Mouse (Mus musculus) hindbrain, embryonic 16.5 days (tissue): ENCODE results near the gene Gtdc1. TPM values are rescaled to one million over a fixed set of nuclear protein-coding genes. Genes with fewer than 3 reads are reported as not detected.
A peak's percentile ranks its signal among the peaks of the same experiment; 100 is the strongest.

Source experiments
- ATAC-seq: fragments of 200-750 bp; cut with Nextera tagmentation; 2 replicates; pipeline ENCODE4 v1.8.0; 2017; ENCODE audit warnings: moderate TSS enrichment, moderate library complexity
- H3K27ac ChIP-seq: fragments of 300-500 bp; sonication (generic); 2 replicates; pipeline ENCODE4 v1.5.1; 2014; ENCODE audit warnings: low read depth, mild to moderate bottlenecking, control low read depth, low read length, moderate library complexity
- H3K27me3 ChIP-seq: fragments of 300-500 bp; sonication (generic); replicated peaks from 2 replicates; pipeline ENCODE4 v1.6.1; 2014; ENCODE audit warnings: low read length; ENCODE audit not compliant: control insufficient read depth, insufficient read depth
- H3K36me3 ChIP-seq: fragments of 300-500 bp; sonication (generic); 2 replicates; pipeline ENCODE4 v1.6.1; 2014; ENCODE audit warnings: mild to moderate bottlenecking, low read length, moderate library complexity, mixed read lengths; ENCODE audit not compliant: control insufficient read depth, insufficient read depth
- H3K4me1 ChIP-seq: fragments of 300-500 bp; sonication (generic); 2 replicates; pipeline ENCODE4 v1.6.1; 2014; ENCODE audit warnings: low read depth, low read length; ENCODE audit not compliant: control insufficient read depth, insufficient read depth
- H3K4me2 ChIP-seq: fragments of 300-500 bp; sonication (generic); 2 replicates; pipeline ENCODE4 v1.6.1; 2014; ENCODE audit warnings: mild to moderate bottlenecking, low read length, control low read depth, moderate library complexity
- H3K4me3 ChIP-seq: fragments of 300-500 bp; sonication (generic); 2 replicates; pipeline ENCODE4 v1.5.1; 2014; ENCODE audit warnings: mild to moderate bottlenecking, low read length, control low read depth, moderate library complexity
- H3K9ac ChIP-seq: fragments of 300-500 bp; sonication (generic); 2 replicates; pipeline ENCODE4 v1.6.1; 2014; ENCODE audit warnings: low read depth, mild to moderate bottlenecking, control low read depth, low read length, moderate library complexity
- H3K9me3 ChIP-seq: fragments of 300-500 bp; sonication (generic); 2 replicates; pipeline ENCODE4 v1.6.1; 2014; ENCODE audit warnings: mild to moderate bottlenecking, low read length, moderate library complexity; ENCODE audit not compliant: control insufficient read depth
- WGBS: fragments of 180-500 bp; shearing (Covaris S2); extraction: QIAGEN DNeasy Blood & Tissue Kit; methylation state at CpG from one replicate; pipeline ENCODE4 v1.1.7; 2014; 5-methylcytosine and 5-hydroxymethylcytosine counted together
- polyA plus RNA-seq: library from polyadenylated mRNA; unstranded; fragments of >200 nt; fragmentation: Nextera tagmentation; extraction: Ambion mirVana; gene quantifications from 2 replicates; pipeline ENCODE4 v1.2.1, GENCODE M21; 2015

The Gtdc1 gene
- polyA plus RNA-seq, 1 experiment from 2014 or later, result 21.6 TPM

GRCm38 (mm10) chr2:44659011-44659410 is 268.4 kb downstream of the Gtdc1 start:
- H3K27me3 ChIP-seq, result no peaks in the 10 kb centered on the region
- no peak overlapping the region for H3K9ac ChIP-seq
- H3K4me1 ChIP-seq, result no peaks in the 10 kb centered on the region
- H3K9me3 ChIP-seq, result no peaks in the 10 kb centered on the region
- H3K4me2 ChIP-seq, result no peak overlapping the region
- no peak overlapping the region for H3K4me3 ChIP-seq
- ATAC-seq, result no peak
- no peaks in the 10 kb centered on the region for H3K36me3 ChIP-seq
- H3K27ac ChIP-seq, result no peak overlapping the region

GRCm38 (mm10) chr2:44648537-44648936 is 278.9 kb downstream of the Gtdc1 start:
- 86% methylated on average over 3 of the region's 3 CpGs for WGBS

GRCm38 (mm10) chr2:44646398-44646797 is 281.1 kb downstream of the Gtdc1 start:
- no peak overlapping the region for H3K4me2 ChIP-seq
- no peaks in the 10 kb centered on the region for H3K4me1 ChIP-seq
- no peaks in the 10 kb centered on the region for H3K36me3 ChIP-seq
- H3K27ac ChIP-seq, result no peak overlapping the region
- WGBS, result 86% methylated on average over 6 of the region's 6 CpGs
- no peaks in the 10 kb centered on the region for H3K9me3 ChIP-seq
- no peak for ATAC-seq
- no peaks in the 10 kb centered on the region for H3K27me3 ChIP-seq
- no peak overlapping the region for H3K9ac ChIP-seq
- no peak overlapping the region for H3K4me3 ChIP-seq

More at GRCm38 (mm10) chr2:44648537-44648936, 278.9 kb downstream of the Gtdc1 start:
- no peak overlapping the region for H3K4me2 ChIP-seq
- H3K4me1 ChIP-seq, result no peaks in the 10 kb centered on the region
- no peak overlapping the region for H3K4me3 ChIP-seq
- H3K9me3 ChIP-seq, result no peaks in the 10 kb centered on the region
- no peaks in the 10 kb centered on the region for H3K27me3 ChIP-seq
- H3K36me3 ChIP-seq, result no peaks in the 10 kb centered on the region
- H3K9ac ChIP-seq, result no peak overlapping the region
- H3K27ac ChIP-seq, result no peak overlapping the region
- ATAC-seq, result no peak

- H3K27ac ChIP-seq, result no peak overlapping the region
- no peak overlapping the region for H3K9ac ChIP-seq
- 65% methylated on average over 2 of the region's 2 CpGs for WGBS
Measured at GRCm38 (mm10) chr2:44639370-44639769, 288.1 kb downstream of the Gtdc1 start.

GRCm38 (mm10) chr2:44638157-44638556 is 289.3 kb downstream of the Gtdc1 start:
- WGBS, result 58% methylated on average over 4 of the region's 4 CpGs
- no peak overlapping the region for H3K4me2 ChIP-seq
- ATAC-seq, result no peak
- H3K36me3 ChIP-seq, result no peaks in the 10 kb centered on the region
- H3K9ac ChIP-seq, result no peak overlapping the region
- no peak overlapping the region for H3K4me3 ChIP-seq
- peaks cover 2% of the 10 kb centered on the region for H3K4me1 ChIP-seq
- H3K27me3 ChIP-seq, result no peaks in the 10 kb centered on the region
- H3K27ac ChIP-seq, result no peak overlapping the region
- no peaks in the 10 kb centered on the region for H3K9me3 ChIP-seq

More at GRCm38 (mm10) chr2:44639370-44639769, 288.1 kb downstream of the Gtdc1 start:
- Histone ChIP-seq H3K4me3 (no peak overlapping the region), H3K4me1 (no peaks in the 10 kb centered on the region), H3K9me3 (no peaks in the 10 kb centered on the region), H3K4me2 (no peak overlapping the region), H3K36me3 (no peaks in the 10 kb centered on the region), H3K27me3 (no peaks in the 10 kb centered on the region)
- ATAC-seq, result no peak

- Histone ChIP-seq H3K4me2 (no peak overlapping the region), H3K27me3 (no peaks in the 10 kb centered on the region), H3K36me3 (no peaks in the 10 kb centered on the region), H3K9me3 (no peaks in the 10 kb centered on the region), H3K9ac (no peak overlapping the region), H3K4me1 (peaks cover 2% of the 10 kb centered on the region), H3K27ac (no peak overlapping the region), H3K4me3 (no peak overlapping the region)
- no peak for ATAC-seq
- WGBS, result 66% methylated on average over 8 of the region's 8 CpGs
Measured at GRCm38 (mm10) chr2:44633971-44634370, 293.5 kb downstream of the Gtdc1 start.

GRCm38 (mm10) chr2:44633064-44633463 is 294.4 kb downstream of the Gtdc1 start:
- no peaks in the 10 kb centered on the region for H3K36me3 ChIP-seq
- no peaks in the 10 kb centered on the region for H3K9me3 ChIP-seq
- WGBS, result 62% methylated on average over 5 of the region's 5 CpGs
- ATAC-seq, result peak; percentile 43
- no peaks in the 10 kb centered on the region for H3K27me3 ChIP-seq
- H3K9ac ChIP-seq, result no peak overlapping the region
- no peak overlapping the region for H3K4me3 ChIP-seq
- H3K4me2 ChIP-seq, result no peak overlapping the region
- H3K4me1 ChIP-seq, result peaks cover 2% of the 10 kb centered on the region
- no peak overlapping the region for H3K27ac ChIP-seq

GRCm38 (mm10) chr2:44632584-44632983 is 294.9 kb downstream of the Gtdc1 start:
- H3K27me3 ChIP-seq, result no peaks in the 10 kb centered on the region
- H3K4me1 ChIP-seq, result peaks cover 2% of the 10 kb centered on the region
- 45% methylated on average over 10 of the region's 10 CpGs for WGBS
- 0 out of 2 replicates have a peak overlapping the region, but pooled peaks have one; percentile 5 for H3K9ac ChIP-seq
- H3K27ac ChIP-seq, result peak overlapping the region; percentile 44; the same call in 1 of the 2 replicates
- H3K4me3 ChIP-seq, result no peak overlapping the region
- no peaks in the 10 kb centered on the region for H3K9me3 ChIP-seq
- H3K4me2 ChIP-seq, result peak overlapping the region; percentile 10; the same call in 1 of the 2 replicates
- peak; percentile 75 for ATAC-seq
- H3K36me3 ChIP-seq, result no peaks in the 10 kb centered on the region

GRCm38 (mm10) chr2:44631064-44631463 is 296.4 kb downstream of the Gtdc1 start:
- WGBS, result 75% methylated on average over 3 of the region's 3 CpGs
- no peak for ATAC-seq
- no peaks in the 10 kb centered on the region for H3K36me3 ChIP-seq
- H3K4me3 ChIP-seq, result no peak overlapping the region
- H3K9me3 ChIP-seq, result no peaks in the 10 kb centered on the region
- peaks cover 2% of the 10 kb centered on the region for H3K4me1 ChIP-seq
- no peak overlapping the region for H3K27ac ChIP-seq
- no peaks in the 10 kb centered on the region for H3K27me3 ChIP-seq
- H3K9ac ChIP-seq, result no peak overlapping the region
- no peak overlapping the region for H3K4me2 ChIP-seq

- no peak overlapping the region for H3K9ac ChIP-seq
- no peaks in the 10 kb centered on the region for H3K36me3 ChIP-seq
- no peaks in the 10 kb centered on the region for H3K9me3 ChIP-seq
- no peak overlapping the region for H3K4me2 ChIP-seq
- 100% methylated on average over 1 of the region's 1 CpGs for WGBS
- H3K27ac ChIP-seq, result no peak overlapping the region
- ATAC-seq, result no peak
- H3K4me3 ChIP-seq, result no peak overlapping the region
- H3K4me1 ChIP-seq, result peaks cover under 1% of the 10 kb centered on the region
- no peaks in the 10 kb centered on the region for H3K27me3 ChIP-seq
Measured at GRCm38 (mm10) chr2:44628778-44629177, 298.7 kb downstream of the Gtdc1 start.
